Mouse (Mus musculus): ENCODE data around the gene Cage1.

Gene Cage1

DNA sequence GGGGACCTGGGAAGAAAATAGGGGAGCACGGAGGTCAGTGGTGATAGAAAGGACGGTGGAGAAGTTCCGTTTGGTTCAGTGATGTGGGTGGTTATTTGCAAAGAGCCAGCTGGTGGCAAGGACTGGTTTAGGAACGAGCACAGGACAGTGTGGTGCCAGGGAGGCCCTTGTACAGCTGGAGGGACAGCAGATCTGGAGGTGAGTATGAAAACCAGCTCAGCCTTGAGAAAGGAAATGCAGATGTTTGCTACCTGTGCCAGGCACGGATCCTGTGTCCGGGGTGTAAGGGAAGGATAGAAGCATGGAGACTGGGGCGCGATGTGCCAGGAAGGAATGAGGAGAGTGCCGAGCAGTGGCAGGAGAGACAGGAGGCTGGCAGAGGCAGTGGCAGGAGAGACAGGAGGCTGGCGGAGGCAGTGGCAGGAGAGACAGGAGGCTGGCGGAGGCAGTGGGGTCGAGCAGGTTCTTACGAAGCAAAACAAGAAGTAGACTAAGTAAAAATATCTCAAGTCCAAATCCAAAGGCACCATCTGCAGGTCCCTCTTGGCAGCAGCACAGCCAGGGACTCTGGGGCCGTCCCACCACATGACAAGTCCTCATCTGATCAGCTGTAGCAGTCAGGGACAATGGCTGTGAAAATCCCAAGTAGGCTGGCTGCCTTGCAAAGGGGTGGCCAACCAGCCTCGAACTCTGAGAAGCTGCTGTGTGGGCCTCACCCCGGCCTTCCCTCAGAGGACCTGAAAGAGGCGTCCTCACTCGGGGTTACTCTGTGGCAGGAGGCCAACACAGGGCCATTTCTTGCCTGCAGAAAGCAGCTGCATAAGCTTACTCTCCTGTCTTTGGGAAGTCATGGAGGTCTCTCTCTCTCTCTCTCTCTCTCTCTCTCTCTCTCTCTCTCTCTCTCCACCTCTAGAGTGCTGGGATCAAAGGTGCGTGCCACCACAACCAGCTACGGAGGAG lies 72.5 kb downstream of the Cage1 start:
- no peak for DNase-seq

DNA sequence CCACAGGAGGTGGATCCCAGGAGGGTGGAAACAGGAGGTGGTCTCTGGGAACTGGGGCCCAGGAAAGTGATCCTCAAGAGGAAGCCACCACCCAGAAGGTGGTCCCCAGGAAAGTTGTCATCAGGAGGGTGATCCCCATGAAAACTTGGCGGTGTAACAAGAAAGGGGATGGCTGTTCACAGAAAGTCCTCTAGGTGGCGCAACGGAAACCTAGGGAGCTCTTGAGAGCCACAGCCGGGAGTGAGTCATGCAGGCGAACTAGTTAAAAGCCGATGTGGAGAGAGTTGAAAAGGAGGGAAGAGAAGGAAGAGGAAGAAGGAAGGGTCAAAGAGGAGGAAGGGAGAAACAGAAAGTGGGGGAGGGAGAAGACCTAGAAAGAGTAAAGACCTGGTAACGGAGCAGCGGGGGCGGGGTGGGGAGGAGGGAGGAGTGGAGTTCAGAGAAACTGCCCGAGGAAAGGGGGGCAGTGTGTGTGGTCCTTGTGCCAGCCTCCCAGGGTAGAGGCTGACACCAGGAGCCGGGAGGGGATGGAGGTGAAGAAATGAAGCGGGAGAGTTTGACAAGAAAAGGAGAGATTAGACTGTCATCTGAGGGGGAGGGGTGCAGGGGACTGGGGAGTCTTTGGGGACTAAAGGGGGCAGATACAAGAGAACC lies 73.4 kb downstream of the Cage1 start:
- peak; percentile 91 for DNase-seq

DNA sequence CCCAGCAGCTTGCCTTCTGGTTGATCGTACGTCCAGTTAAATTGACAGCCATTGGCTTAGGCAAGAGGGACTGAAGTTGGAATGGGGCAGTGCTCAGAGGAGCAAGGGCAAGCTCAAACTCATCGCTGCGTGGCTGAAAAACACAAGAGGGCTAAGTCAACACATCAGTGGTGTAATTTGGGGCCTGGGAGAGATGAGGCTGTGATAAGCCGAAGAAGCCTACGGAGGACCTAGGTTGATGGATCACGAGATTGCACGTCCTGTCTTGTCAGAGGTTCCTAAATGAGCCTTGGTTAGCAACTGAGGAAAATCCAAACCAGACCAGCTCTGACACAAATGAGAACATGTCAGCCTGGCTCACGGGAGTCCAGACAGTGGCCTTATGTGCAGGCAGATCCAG lies 74.3 kb downstream of the Cage1 start:
- no peak for DNase-seq

DNA sequence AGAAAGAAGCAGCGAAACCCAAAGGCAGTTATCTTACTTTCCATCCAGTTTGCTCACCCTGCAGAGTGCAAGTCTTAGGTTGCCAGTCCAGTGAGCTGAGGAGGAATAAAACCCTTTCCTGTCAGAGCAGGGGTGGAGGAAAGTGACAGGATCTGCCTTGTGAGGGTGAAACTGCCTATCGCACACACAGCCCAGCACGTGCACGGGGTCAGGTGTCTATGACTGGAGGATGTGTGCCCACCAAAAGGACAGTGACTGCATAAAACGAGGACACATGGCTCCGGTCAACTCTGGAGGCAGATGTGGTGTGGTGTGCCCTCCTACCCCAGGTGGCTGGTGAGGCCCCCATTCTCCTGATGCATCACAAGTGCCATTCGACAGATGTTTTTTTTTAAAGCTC lies 76.9 kb downstream of the Cage1 start:
- no peak for DNase-seq

DNA sequence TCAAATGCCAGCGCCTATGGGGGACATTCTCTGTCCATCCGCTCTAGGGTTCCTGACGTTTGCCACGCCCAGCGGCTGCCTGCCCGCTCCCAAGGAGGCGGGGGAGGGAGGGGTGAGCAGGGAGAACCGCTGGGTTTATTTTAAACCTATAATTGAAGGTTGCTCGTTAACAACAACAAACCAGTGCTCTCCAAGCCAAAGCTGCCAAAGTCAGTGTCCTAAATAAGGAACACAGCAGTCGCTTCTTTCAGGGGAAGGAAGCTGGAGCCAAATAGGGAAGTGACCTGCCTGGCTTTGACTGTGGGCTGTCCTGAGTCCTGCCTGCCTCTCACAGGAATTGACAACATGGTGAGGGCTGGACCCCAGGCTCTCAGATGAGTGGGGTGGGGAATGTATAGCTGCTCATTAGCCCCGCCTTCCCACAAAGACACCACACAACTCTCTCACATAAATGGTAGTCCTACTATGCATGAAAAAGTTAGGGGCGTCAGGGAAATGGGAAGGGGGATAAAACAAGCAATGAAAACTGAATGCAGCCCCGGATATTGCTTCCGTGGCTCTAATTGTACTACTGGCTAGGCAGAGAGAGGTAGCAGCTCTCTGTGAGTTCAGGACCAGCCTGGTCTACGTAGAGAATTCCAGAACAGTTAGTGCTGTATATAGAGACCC lies 77.5 kb downstream of the Cage1 start:
- DNase-seq = no peak

DNA sequence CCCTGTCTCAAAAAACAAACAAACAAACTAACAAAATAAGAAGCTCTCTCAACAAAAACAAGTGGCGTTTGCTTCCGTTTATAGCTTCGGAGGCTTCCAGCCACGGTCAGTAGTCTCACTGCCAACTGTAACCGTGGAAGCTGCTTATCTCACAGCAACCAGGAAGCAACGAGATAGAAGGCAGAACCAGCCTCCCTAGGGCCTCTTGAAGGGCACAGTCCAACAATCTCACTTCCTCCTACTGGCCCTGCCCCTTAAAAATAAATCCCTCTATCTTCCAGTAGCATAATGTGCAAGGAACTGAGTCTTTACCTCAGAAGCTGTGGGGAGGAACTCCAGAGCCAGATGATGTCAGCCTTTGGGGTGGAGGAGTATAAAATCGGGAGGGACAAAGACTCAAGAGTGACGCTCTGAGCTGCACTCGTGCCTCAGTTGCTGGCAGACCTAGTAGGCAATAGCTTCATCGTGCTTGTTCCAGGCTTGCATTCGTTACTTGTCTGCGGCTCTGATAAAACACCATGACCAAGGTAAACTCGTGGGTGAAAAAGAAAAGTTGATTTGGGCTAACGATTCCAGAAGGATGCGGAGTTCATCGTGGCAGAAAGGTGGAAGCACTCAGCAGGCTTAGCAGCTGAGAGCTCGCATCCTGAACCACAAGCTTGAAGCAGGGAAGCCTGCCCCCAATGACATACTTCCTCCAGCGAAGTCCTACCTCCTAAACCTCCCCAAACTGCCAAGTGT lies 78.2 kb downstream of the Cage1 start:
- DNase-seq = no peak
